Comparison of ENCODE assay signal across 24 mouse cellular contexts in genomic region chr4:135546793-135547192, GRCm38 (mm10). TPM values are rescaled to one million over a fixed set of nuclear protein-coding genes. Genes with fewer than 3 reads are reported as not detected.
DNase-seq lines count a peak whose midpoint lies in the region; ATAC-seq and TF ChIP-seq lines count a peak whose summit lies in the region.
"Had no signal": no experiment of that assay in that cellular context is flagged by ENCODE, and none has a peak within 500 bp of the region (broad histone marks: within the 10 kb centered on the region; RNA-seq: fewer than 3 reads in every experiment).

No protein-coding gene starts in this region.

- TF ChIP-seq POLR2A in brain, embryonic 14.5 days (IDR thresholded peaks at IDR 0.05; ENCODE audit: borderline replicate concordance, extremely low read depth, insufficient read depth, insufficient read length, poor library complexity, severe bottlenecking) = no peak

- H3K4me2 ChIP-seq in heart, embryonic 14.5 days (ENCODE audit: low read length) = no peak overlapping the region
- no peak overlapping the region for H3K4me2 ChIP-seq in lung, embryonic 14.5 days
- H3K4me2 ChIP-seq in stomach, embryonic 16.5 days (ENCODE audit: low read depth, low read length) = no peak overlapping the region
- H3K4me2 ChIP-seq: hindbrain, embryonic 13.5 days; limb, embryonic 15.5 days had no signal

- intact Hi-C loops in heart, postnatal 25 days (cut with DNase I) = no loop called here

- peak overlapping the region; percentile 16 to 35; a peak in 2 of 4 replicates for H3K27ac ChIP-seq in heart, embryonic 14.5 days (replicated peaks in 1 of 2; ENCODE audit: control insufficient read depth in 1 of 2, insufficient read depth in 1 of 2, low read depth in 2 of 2, low read length in 2 of 2)
- peak overlapping the region; percentile 34 for H3K27ac ChIP-seq in lung, embryonic 14.5 days (ENCODE audit: low read depth)
- peak overlapping the region; percentile 88; the same call in 1 of the 2 replicates for H3K27ac ChIP-seq in stomach, embryonic 16.5 days (ENCODE audit: low read length)
- H3K27ac ChIP-seq: hindbrain, embryonic 13.5 days; left cerebral cortex, adult 2 months; limb, embryonic 15.5 days; liver, embryonic 14.5 days had no signal

- H3K27me3 ChIP-seq in heart, embryonic 14.5 days (ENCODE audit: control insufficient read depth, insufficient read depth, low read length) = no peaks in the 10 kb centered on the region
- no peaks in the 10 kb centered on the region for H3K27me3 ChIP-seq in lung, embryonic 14.5 days (ENCODE audit: insufficient read depth, low read length)
- H3K27me3 ChIP-seq in stomach, embryonic 16.5 days (ENCODE audit: control insufficient read depth, insufficient read depth, low read length) = no peaks in the 10 kb centered on the region
- H3K27me3 ChIP-seq: hindbrain, embryonic 13.5 days had no signal

- H3K4me3 ChIP-seq in heart, embryonic 14.5 days (ENCODE audit: control insufficient read depth in 1 of 2, insufficient read depth in 1 of 2, low read depth in 1 of 2, low read length in 2 of 2) = no peak overlapping the region
- no peak overlapping the region for H3K4me3 ChIP-seq in lung, embryonic 14.5 days (ENCODE audit: low read depth, low read length)
- H3K4me3 ChIP-seq in stomach, embryonic 16.5 days (replicated peaks; ENCODE audit: low read length) = no peak overlapping the region
- H3K4me3 ChIP-seq: forebrain, embryonic 10.5 days; hindbrain, embryonic 13.5 days; left cerebral cortex, adult 2 months; limb, embryonic 15.5 days; midbrain, embryonic 10.5 days; myocyte had no signal

- ATAC-seq in heart, embryonic 14.5 days (ENCODE audit: insufficient number of reproducible peaks, insufficient read depth, low FRiP score, low read depth) = no peak
- no peak for ATAC-seq in lung, embryonic 14.5 days (ENCODE audit: insufficient read depth)
- no peak for ATAC-seq in stomach, embryonic 16.5 days (ENCODE audit: insufficient read depth, low FRiP score)
- ATAC-seq: forebrain, postnatal 0 days; inflammation-experienced regulatory T-cells, adult 6 months; midbrain, embryonic 16.5 days had no signal

- WGBS in heart, embryonic 14.5 days = 58% methylated on average over 4 of the region's 4 CpGs
- 82% methylated on average over 4 of the region's 4 CpGs for WGBS in lung, embryonic 14.5 days
- 81% methylated on average over 4 of the region's 4 CpGs for whole genome bisulfite sequencing in stomach, embryonic 16.5 days

- H3K4me1 ChIP-seq in heart, embryonic 14.5 days (ENCODE audit: control insufficient read depth in 2 of 2, insufficient read depth in 2 of 2, low read length in 2 of 2) = peaks cover 48 to 63% of the 10 kb centered on the region in 2 experiments
- H3K4me1 ChIP-seq in lung, embryonic 14.5 days (ENCODE audit: insufficient read depth) = peaks cover 32% of the 10 kb centered on the region
- H3K4me1 ChIP-seq in stomach, embryonic 16.5 days (ENCODE audit: control insufficient read depth, insufficient read depth, low read length) = peaks cover 45% of the 10 kb centered on the region

- H3K9ac ChIP-seq in heart, embryonic 14.5 days (ENCODE audit: low read length) = no peak overlapping the region
- H3K9ac ChIP-seq in lung, embryonic 14.5 days = no peak overlapping the region
- no peak overlapping the region for H3K9ac ChIP-seq in stomach, embryonic 16.5 days (ENCODE audit: low read length)
- H3K9ac ChIP-seq: forebrain, postnatal 0 days; hindbrain, embryonic 13.5 days; limb, embryonic 15.5 days; liver, embryonic 14.5 days had no signal

- TF ChIP-seq CTCF in lung, embryonic 14.5 days (IDR thresholded peaks at IDR 0.05; ENCODE audit: low read depth) = no peak
- TF ChIP-seq CTCF in brain, embryonic 14.5 days (IDR thresholded peaks at IDR 0.05; ENCODE audit: borderline replicate concordance, extremely low read depth, insufficient read depth, insufficient read length) = no peak

- no peaks in the 10 kb centered on the region for H3K9me3 ChIP-seq in heart, embryonic 14.5 days (ENCODE audit: control insufficient read depth, low read length)
- H3K9me3 ChIP-seq in lung, embryonic 14.5 days (ENCODE audit: low read depth, low read length) = no peaks in the 10 kb centered on the region
- H3K9me3 ChIP-seq in stomach, embryonic 16.5 days (replicated peaks; ENCODE audit: control insufficient read depth, low read length) = no peaks in the 10 kb centered on the region
- H3K9me3 ChIP-seq: forebrain, embryonic 10.5 days; hindbrain, embryonic 13.5 days; limb, embryonic 15.5 days; midbrain, embryonic 10.5 days had no signal

- peaks cover 7% of the 10 kb centered on the region; the same call in 1 of the 2 replicates for H3K36me3 ChIP-seq in heart, embryonic 14.5 days (ENCODE audit: control insufficient read depth, insufficient read depth, low read length)
- no peaks in the 10 kb centered on the region for H3K36me3 ChIP-seq in lung, embryonic 14.5 days (ENCODE audit: insufficient read depth)
- H3K36me3 ChIP-seq in stomach, embryonic 16.5 days (ENCODE audit: control insufficient read depth, insufficient read depth, low read length) = no peaks in the 10 kb centered on the region
- H3K36me3 ChIP-seq: forebrain, embryonic 10.5 days; hindbrain, embryonic 13.5 days; limb, embryonic 15.5 days; midbrain, embryonic 10.5 days had no signal

- DNase-seq in heart, postnatal 25 days (ENCODE audit: low spot score) = no peak
- no peak for DNase-seq in lung, embryonic 14.5 days
- DNase-seq in lung, postnatal 14 days = no peak
- DNase-seq in brain, embryonic 14.5 days (ENCODE audit: low read depth) = peak; percentile 38
- DNase-seq in adrenal gland, postnatal 4 days (ENCODE audit: low spot score in 2 of 2) = no peak
- DNase-seq: cerebellum, adult 9-10 months; forebrain, postnatal 0 days; gastrocnemius, postnatal 14 days; heart, postnatal 14 days; kidney, adult 18-20 months; thymus, postnatal 14 days had no signal

RNA-seq across cellular contexts. Expression of gene Grhl3, which starts 26.6 kb away (rescaled TPM):
- 5.1 and 5.8 TPM in 2 replicates for polyA plus RNA-seq in heart, embryonic 14.5 days (2014; fragmentation: Nextera tagmentation; extraction: Ambion mirVana)
- under 1 TPM in 1 of 2 experiments, not detected in 1; 0.11 TPM for total RNA-seq in heart, postnatal 25 days (2021)
- 2.5 and 3.3 TPM in 2 replicates for polyA plus RNA-seq in lung, embryonic 14.5 days (2014; fragmentation: Nextera tagmentation; extraction: Ambion mirVana)
- 1.6 TPM in 2 replicates for polyA plus RNA-seq in brain, embryonic 14.5 days (2012; rRNA removed)
- polyA plus RNA-seq in stomach, embryonic 16.5 days (2015; fragmentation: Nextera tagmentation; extraction: Ambion mirVana) = 54.1 and 74.1 TPM in 2 replicates
- total RNA-seq in adrenal gland, postnatal 4 days (2021) = under 1 TPM; 0.14 to 0.22 TPM
- total RNA-seq: common myeloid progenitor, adult 5-6 weeks; heart, adult 8-10 months; heart, postnatal 14 days had no signal
- polyA plus RNA-seq: inflammation-experienced regulatory T-cells, adult 6 months had no signal

RNA-seq across cellular contexts. Expression of gene Nipal3, which starts 52.0 kb away (rescaled TPM):
- 4.0 and 4.5 TPM in 2 replicates for polyA plus RNA-seq in heart, embryonic 14.5 days (2014; fragmentation: Nextera tagmentation; extraction: Ambion mirVana)
- 10 to 100 TPM; 36.4 to 44.5 TPM for total RNA-seq in heart, postnatal 25 days (2021)
- polyA plus RNA-seq in lung, embryonic 14.5 days (2014; fragmentation: Nextera tagmentation; extraction: Ambion mirVana) = 3.4 and 4.7 TPM in 2 replicates
- polyA plus RNA-seq in brain, embryonic 14.5 days (2012; rRNA removed) = 16.7 and 27.1 TPM in 2 replicates
- polyA plus RNA-seq in stomach, embryonic 16.5 days (2015; fragmentation: Nextera tagmentation; extraction: Ambion mirVana) = 4.7 and 4.8 TPM in 2 replicates
- total RNA-seq in adrenal gland, postnatal 4 days (2021) = 10 to 100 TPM; 14.0 to 24.1 TPM

RNA-seq across cellular contexts. Expression of gene Stpg1, which starts 52.2 kb away (rescaled TPM):
- polyA plus RNA-seq in heart, embryonic 14.5 days (2014; fragmentation: Nextera tagmentation; extraction: Ambion mirVana) = 0.15 and 0.70 TPM in 2 replicates
- not detected for total RNA-seq in heart, postnatal 25 days (2021)
- 0.14 and 0.29 TPM in 2 replicates for polyA plus RNA-seq in lung, embryonic 14.5 days (2014; fragmentation: Nextera tagmentation; extraction: Ambion mirVana)
- polyA plus RNA-seq in brain, embryonic 14.5 days (2012; rRNA removed) = 0.32 and 0.60 TPM in 2 replicates
- 0.17 and 0.29 TPM in 2 replicates for polyA plus RNA-seq in stomach, embryonic 16.5 days (2015; fragmentation: Nextera tagmentation; extraction: Ambion mirVana)
- under 1 TPM; 0.59 to 0.67 TPM for total RNA-seq in adrenal gland, postnatal 4 days (2021)
- total RNA-seq: common myeloid progenitor, adult 5-6 weeks had no signal
- polyA plus RNA-seq: myocyte had no signal

Comparison
In these comparisons a context has a peak if more than half of its experiments do, and no peak if none do; other contexts are left out.
1. H3K27ac ChIP-seq: peak in every context shown above with its lines; median percentile 88 in stomach, embryonic 16.5 days; 34 in lung, embryonic 14.5 days; 26 in heart, embryonic 14.5 days.